Mouse (Mus musculus) lung, adult 2 months (tissue): ENCODE measurements around the gene Ap4s1.
A peak's percentile ranks its signal among the peaks of the same experiment; 100 is the strongest.

Source experiments
- CTCF ChIP-seq: fragments of 200-500 bp; IDR thresholded peaks from 2 replicates; pipeline ENCODE4 v1.5.1; 2011; ENCODE audit warnings: mild to moderate bottlenecking, low read length, control low read depth; ENCODE audit not compliant: insufficient read depth
- POLR2A ChIP-seq: fragments of 200-500 bp; IDR thresholded peaks from 2 replicates; pipeline ENCODE4 v1.6.1; 2011; ENCODE audit warnings: low read depth, mild to moderate bottlenecking, control low read depth, low read length, borderline replicate concordance; ENCODE audit errors: extremely low read depth

- TF ChIP-seq CTCF (peak; percentile 61), POLR2A (no peak)
These were observed 50.9 kb downstream of the Ap4s1 start for GRCm38 (mm10) chr12:51741690-51742089.
